Mouse (Mus musculus): ENCODE results near the gene Atp2b1. TPM values are rescaled to one million over a fixed set of nuclear protein-coding genes. Genes with fewer than 3 reads are reported as not detected.
"Not testable (repeated sequence)": the region's sequence is repeated elsewhere in the genome, so short reads cannot be mapped to it uniquely, and the experiment has no call there.

Atp2b1 gene
- polyA plus RNA-seq, 1 experiment from 2014 or later = 176 TPM

DNA sequence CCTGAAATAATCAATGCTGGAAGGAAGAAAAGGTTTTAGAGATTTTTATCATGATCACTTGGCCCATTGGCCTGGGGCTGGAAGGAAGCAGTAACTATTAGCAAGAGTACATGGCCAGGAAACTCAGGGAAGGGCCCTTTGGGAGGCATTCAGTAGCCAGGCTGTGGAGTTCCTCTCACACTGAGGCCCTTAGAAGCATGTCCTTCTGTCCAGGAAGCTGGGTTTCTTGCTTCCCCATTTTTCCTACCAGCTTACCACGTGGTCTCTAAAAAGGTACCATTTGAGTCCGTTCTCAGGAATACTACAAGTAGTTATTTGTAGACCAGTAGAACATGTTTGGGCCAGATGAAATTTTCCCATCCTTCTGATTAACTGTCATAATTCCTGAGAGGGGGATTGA is 58.2 kb downstream of the Atp2b1 start:
- H3K9ac ChIP-seq (replicated peaks) = no peak overlapping the region
- no peak overlapping the region for H3K4me3 ChIP-seq
- 89% methylated on average over 2 of the region's 2 CpGs for WGBS
- peaks cover 12% of the 10 kb centered on the region for H3K36me3 ChIP-seq
- H3K4me1 ChIP-seq = no peaks in the 10 kb centered on the region
- no peak overlapping the region for H3K4me2 ChIP-seq (replicated peaks)
- no peaks in the 10 kb centered on the region for H3K27me3 ChIP-seq
- no peak for ATAC-seq (replicated peaks)
- H3K9me3 ChIP-seq = no peaks in the 10 kb centered on the region
- H3K27ac ChIP-seq (replicated peaks) = no peak overlapping the region

DNA sequence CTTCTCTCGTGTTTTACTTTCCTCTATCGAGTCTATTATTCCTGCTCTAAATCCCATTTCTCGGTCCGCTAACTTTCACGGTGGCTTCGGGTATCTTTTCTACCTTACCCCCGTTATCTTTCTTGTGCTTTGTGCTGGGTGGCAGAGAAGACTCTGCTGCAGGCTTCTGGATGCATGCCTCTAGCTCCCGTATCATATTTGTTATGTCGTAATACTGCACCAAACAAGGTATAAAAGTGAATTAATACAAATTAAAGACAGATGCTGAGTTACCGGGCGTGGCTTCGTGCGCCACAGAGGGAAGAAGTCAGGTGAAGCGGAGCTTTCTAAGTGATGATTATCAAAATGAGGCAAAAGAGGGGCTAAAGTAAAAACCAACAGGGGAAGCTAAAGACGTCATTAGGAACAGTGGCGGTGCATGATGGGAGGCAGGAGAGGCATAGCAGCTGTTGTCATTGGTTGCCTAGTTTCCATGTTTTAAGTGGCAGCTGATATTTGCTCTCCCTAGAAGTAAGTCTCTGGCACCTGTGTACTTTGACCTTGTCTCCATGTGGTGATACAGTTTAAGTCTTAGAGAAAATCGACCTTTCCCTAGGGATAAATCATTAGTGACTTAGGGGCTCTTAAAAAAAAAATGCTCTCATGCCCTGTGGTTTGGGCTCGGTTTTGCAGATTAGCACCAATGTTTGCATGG is 58.9 kb downstream of the Atp2b1 start:
- WGBS = 78% methylated on average over 18 of the region's 18 CpGs
- H3K9ac ChIP-seq (replicated peaks) = no peak overlapping the region
- no peaks in the 10 kb centered on the region for H3K27me3 ChIP-seq
- H3K4me3 ChIP-seq = no peak overlapping the region
- H3K4me2 ChIP-seq (replicated peaks) = no peak overlapping the region
- H3K4me1 ChIP-seq = no peaks in the 10 kb centered on the region
- H3K27ac ChIP-seq (replicated peaks) = no peak overlapping the region
- H3K36me3 ChIP-seq = peaks cover 12% of the 10 kb centered on the region
- no peak for ATAC-seq (replicated peaks)
- no peaks in the 10 kb centered on the region for H3K9me3 ChIP-seq

DNA sequence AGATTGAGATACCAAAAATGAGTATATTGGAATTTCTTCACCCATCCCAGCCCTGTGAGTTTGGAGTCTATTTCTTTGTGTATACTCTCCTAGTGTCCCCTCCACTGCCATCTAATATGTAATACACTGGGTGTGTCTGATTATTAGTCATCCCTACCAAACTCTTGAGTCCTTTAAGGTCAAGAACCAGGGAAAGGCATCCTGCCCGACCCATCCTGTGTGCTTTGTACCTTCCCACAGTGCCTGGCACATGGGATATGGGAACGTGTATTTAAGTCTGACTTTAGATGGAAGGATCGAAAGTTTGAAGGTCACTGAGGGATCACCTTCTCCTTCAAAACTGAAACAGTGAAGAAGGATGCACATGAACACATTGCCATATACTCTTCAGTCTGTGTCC is 60.4 kb downstream of the Atp2b1 start:
- no peaks in the 10 kb centered on the region for H3K4me1 ChIP-seq
- WGBS = 92% methylated on average over 3 of the region's 3 CpGs
- H3K27me3 ChIP-seq = no peaks in the 10 kb centered on the region
- no peaks in the 10 kb centered on the region for H3K9me3 ChIP-seq
- no peak overlapping the region for H3K27ac ChIP-seq (replicated peaks)
- H3K4me2 ChIP-seq (replicated peaks) = no peak overlapping the region
- no peak for ATAC-seq (replicated peaks)
- no peak overlapping the region for H3K4me3 ChIP-seq
- peaks cover 3% of the 10 kb centered on the region; the same call in 1 of the 2 replicates for H3K36me3 ChIP-seq
- H3K9ac ChIP-seq (replicated peaks) = no peak overlapping the region

DNA sequence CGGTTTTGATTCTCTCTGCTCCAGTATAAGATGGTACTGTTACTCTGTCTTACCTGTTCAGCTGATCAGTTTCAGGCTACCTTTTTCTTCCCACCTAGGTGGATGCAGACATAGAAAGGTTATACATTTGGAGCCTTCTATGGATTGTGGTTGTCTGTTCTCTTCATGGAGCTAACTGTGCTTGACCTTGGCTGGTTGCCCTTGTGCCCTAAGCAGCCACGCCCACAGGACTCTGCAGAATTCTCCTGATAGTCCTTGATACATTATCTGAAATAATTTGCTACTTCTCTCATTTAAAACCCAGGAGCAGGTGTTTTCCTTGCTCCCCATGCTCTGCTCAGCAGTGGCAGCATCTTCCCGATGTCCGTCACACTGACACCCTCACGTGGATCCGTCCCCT is 61.4 kb downstream of the Atp2b1 start:
- no peak overlapping the region for H3K4me3 ChIP-seq
- H3K27ac ChIP-seq (replicated peaks) = no peak overlapping the region
- H3K9ac ChIP-seq (replicated peaks) = no peak overlapping the region
- no peaks in the 10 kb centered on the region for H3K4me1 ChIP-seq
- no peak for ATAC-seq (replicated peaks)
- H3K27me3 ChIP-seq = no peaks in the 10 kb centered on the region
- WGBS = 86% methylated on average over 6 of the region's 6 CpGs
- H3K4me2 ChIP-seq (replicated peaks) = no peak overlapping the region
- no peaks in the 10 kb centered on the region for H3K36me3 ChIP-seq
- H3K9me3 ChIP-seq = no peaks in the 10 kb centered on the region

DNA sequence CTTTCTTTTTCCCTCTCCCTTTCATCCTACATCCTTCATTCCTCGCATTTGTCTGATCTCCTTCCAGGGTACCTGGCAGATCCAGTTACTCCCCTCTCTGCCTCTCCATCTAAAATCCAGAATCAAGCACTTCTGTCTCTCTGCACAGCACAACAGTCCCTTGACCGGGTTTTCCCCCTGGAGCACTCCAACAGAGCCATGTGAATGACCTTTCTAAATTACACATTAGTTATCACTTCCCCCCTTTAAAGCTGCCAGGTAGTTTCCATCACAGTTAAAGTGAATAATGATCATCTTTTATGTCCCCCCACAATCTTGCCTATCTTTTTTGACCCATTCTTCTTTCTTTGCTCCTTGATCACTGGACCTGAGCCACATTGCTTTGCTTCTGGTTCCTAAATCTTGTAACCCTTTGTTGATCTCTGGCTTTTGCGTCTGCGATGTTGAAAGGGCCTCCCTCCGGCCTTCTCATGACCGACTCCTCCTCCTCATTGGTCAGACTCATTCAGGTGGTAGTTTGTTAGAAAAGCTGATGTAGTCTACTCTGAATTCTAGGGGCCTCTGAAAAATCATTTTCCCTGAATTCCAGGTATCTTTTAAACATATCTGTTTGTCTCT is 62.8 kb downstream of the Atp2b1 start:
- no peaks in the 10 kb centered on the region for H3K27me3 ChIP-seq
- WGBS = 53% methylated on average over 6 of the region's 6 CpGs

DNA sequence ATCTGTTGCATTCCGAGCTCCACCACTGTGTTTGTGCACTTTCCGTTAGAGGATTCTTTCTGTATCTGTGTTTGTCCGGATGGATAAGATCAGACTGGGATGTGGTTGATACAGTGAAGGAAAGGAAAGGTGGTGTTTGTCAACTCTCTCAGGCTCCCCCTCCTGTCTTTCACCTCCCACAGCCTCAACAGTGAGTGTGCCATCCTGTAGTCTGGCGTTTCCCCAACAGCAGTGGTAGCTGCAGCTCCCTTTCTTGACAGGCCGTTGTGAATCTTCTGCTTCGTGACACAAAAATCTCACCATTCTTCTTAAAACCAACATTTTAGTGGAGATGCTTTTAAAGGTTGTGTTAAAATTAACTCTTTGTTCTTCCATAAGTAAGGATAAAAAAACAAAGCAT is 64.6 kb downstream of the Atp2b1 start:
- Histone ChIP-seq H3K36me3 (no peaks in the 10 kb centered on the region), H3K27ac (replicated peaks) (no peak overlapping the region), H3K9me3 (no peaks in the 10 kb centered on the region), H3K27me3 (no peaks in the 10 kb centered on the region), H3K4me2 (replicated peaks) (no peak overlapping the region), H3K4me3 (no peak overlapping the region), H3K4me1 (no peaks in the 10 kb centered on the region), H3K9ac (replicated peaks) (no peak overlapping the region)
- 79% methylated on average over 6 of the region's 6 CpGs for WGBS
- ATAC-seq (replicated peaks) = no peak

More for the DNA sequence above, 62.8 kb downstream of the Atp2b1 start:
- Histone ChIP-seq H3K36me3 (no peaks in the 10 kb centered on the region), H3K4me1 (no peaks in the 10 kb centered on the region), H3K9ac (replicated peaks) (no peak overlapping the region), H3K4me3 (no peak overlapping the region), H3K4me2 (replicated peaks) (no peak overlapping the region), H3K27ac (replicated peaks) (no peak overlapping the region), H3K9me3 (no peaks in the 10 kb centered on the region)
- ATAC-seq (replicated peaks) = no peak

DNA sequence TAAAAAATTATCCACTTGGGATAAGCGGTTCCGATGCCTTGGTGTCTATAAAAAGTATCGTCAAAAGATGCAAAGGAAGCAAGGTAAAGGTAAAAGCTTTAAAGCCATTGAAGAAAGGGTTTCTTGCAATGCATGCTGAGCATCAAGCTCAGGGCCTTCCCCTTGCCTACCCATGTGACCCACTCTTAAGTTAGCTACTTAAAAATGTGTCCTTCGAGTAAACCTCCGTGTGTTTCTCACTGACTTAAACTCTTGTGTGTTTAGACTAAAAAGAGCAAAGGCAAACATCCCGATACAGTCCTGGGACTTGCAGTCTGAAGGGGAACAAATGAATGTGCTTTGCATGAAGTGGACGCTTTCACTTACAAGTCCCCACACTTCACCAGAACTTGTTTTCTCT is 65.1 kb downstream of the Atp2b1 start:
- no peaks in the 10 kb centered on the region for H3K4me1 ChIP-seq
- WGBS = 86% methylated on average over 7 of the region's 7 CpGs
- H3K27ac ChIP-seq (replicated peaks) = no peak overlapping the region
- H3K9me3 ChIP-seq = no peaks in the 10 kb centered on the region
- H3K27me3 ChIP-seq = no peaks in the 10 kb centered on the region
- H3K4me2 ChIP-seq (replicated peaks) = no peak overlapping the region
- no peak overlapping the region for H3K4me3 ChIP-seq
- no peak overlapping the region for H3K9ac ChIP-seq (replicated peaks)
- H3K36me3 ChIP-seq = no peaks in the 10 kb centered on the region
- ATAC-seq (replicated peaks) = no peak

DNA sequence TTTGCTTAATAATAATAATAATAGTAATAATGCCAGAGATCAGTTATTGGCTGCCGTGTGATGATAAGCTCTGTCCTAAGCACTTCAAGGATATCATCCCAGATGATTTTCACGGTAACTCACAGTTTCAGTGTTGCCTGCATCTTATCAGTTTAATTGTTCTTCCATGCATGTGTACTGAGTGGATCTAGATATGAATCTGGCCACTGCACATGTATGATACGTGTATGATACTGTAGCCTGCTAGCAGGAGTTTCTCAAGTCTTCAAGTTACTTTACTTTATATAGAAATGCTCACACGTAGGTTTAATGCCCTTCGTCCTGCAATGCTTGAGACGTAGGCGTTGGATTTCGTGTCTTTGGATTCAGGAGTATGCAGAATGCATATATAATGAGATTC is 65.7 kb downstream of the Atp2b1 start:
- H3K27ac ChIP-seq (replicated peaks) = no peak overlapping the region
- WGBS = 83% methylated on average over 8 of the region's 8 CpGs

DNA sequence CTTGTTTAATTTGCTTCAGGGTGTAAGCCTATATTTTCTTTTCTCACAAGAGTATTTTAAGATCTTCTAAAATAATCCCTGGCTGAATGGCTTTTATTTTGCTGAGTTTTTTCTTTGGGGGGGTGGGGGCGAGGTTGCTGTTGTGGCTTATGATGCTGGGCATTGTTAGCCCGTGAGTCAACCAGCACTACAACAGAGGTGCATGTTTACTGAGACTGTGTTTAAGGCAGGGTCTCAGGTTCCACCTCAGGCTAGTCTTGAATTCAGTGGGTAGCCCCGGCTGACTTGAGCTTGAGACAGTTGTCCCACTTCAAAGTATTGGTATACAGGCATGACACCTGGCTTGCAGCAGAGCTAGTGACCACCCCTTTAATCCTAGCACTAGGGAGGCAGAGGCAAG is 77.8 kb downstream of the Atp2b1 start:
- Histone ChIP-seq H3K27ac (replicated peaks) (no peak overlapping the region), H3K9ac (replicated peaks) (no peak overlapping the region), H3K4me3 (no peak overlapping the region), H3K4me2 (replicated peaks) (no peak overlapping the region), H3K27me3 (no peaks in the 10 kb centered on the region), H3K36me3 (peaks cover 14% of the 10 kb centered on the region), H3K9me3 (no peaks in the 10 kb centered on the region), H3K4me1 (no peaks in the 10 kb centered on the region)
- no peak for ATAC-seq (replicated peaks)
- WGBS = 91% methylated on average over 3 of the region's 3 CpGs

More for the DNA sequence above, 65.7 kb downstream of the Atp2b1 start:
- H3K36me3 ChIP-seq = no peaks in the 10 kb centered on the region
- no peak overlapping the region for H3K4me2 ChIP-seq (replicated peaks)
- H3K9ac ChIP-seq (replicated peaks) = no peak overlapping the region
- no peaks in the 10 kb centered on the region for H3K4me1 ChIP-seq
- no peaks in the 10 kb centered on the region for H3K27me3 ChIP-seq
- no peak overlapping the region for H3K4me3 ChIP-seq
- H3K9me3 ChIP-seq = no peaks in the 10 kb centered on the region
- no peak for ATAC-seq (replicated peaks)

DNA sequence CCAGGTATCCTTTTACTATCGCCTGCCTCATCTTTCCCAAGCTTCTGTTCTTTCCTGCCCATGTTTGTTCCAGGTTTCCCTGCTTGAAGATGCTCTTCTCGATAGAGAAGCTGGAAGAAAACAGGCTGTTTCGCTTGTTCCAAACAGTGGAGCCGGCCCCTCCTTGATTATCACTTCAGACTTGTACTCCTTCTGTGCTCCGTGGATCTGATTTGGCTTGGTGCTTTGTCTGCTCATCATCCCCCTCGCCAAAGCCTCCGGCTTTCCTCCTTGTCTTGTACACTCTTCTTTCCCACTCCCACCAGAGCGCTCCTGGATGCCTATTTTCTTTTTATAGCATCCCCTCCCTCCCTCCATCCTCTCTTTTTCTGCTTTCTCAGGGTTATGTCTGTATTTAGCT is 79.0 kb downstream of the Atp2b1 start:
- no peak overlapping the region for H3K4me2 ChIP-seq (replicated peaks)
- H3K27ac ChIP-seq (replicated peaks) = no peak overlapping the region
- no peaks in the 10 kb centered on the region for H3K4me1 ChIP-seq
- no peaks in the 10 kb centered on the region for H3K27me3 ChIP-seq
- ATAC-seq (replicated peaks) = no peak
- H3K4me3 ChIP-seq = no peak overlapping the region
- no peaks in the 10 kb centered on the region for H3K9me3 ChIP-seq
- 91% methylated on average over 8 of the region's 8 CpGs for WGBS
- no peak overlapping the region for H3K9ac ChIP-seq (replicated peaks)
- peaks cover 19% of the 10 kb centered on the region for H3K36me3 ChIP-seq

DNA sequence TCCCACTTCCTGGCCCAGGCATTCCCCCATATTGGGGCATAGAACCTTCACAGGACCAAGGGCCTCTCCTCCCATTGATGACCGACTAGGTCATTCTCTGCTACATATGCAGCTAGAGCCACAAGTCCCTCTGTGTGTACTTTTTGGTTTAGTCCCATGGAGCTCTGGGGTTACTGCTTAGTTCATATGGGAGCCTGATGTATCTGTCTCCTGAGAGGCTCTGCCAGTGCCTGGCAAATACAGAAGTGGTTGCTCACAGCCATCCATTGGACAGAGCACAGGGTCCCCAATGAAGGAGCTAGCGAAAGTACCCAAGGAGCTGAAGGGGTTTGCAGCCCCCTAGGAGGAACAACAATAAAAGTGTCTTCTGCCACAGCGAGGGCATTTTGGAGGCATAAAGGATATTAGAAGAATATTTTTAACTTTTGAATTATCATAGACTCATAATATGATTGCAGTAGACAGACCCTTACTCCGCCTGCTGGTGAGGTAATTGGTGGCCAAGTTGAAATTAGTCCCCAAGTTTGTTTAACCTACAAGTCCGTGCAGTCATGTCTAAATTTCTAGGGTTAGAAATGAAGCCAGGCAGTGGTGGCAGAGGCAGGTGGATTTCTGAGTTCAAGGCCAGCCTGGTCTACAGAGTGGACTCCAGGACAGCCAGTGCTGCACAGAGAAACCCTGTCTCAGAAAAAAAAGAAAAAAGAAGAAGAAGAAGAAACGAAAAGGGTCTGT is 81.0 kb downstream of the Atp2b1 start:
- H3K9ac ChIP-seq (replicated peaks); H3K27ac ChIP-seq (replicated peaks); ATAC-seq (replicated peaks); H3K9me3 ChIP-seq; H3K27me3 ChIP-seq; H3K4me2 ChIP-seq (replicated peaks); H3K4me3 ChIP-seq; H3K4me1 ChIP-seq: not testable (repeated sequence)
- 90% methylated on average over 6 of the region's 6 CpGs for whole genome bisulfite sequencing
- peaks cover 22% of the 10 kb centered on the region for H3K36me3 ChIP-seq

DNA sequence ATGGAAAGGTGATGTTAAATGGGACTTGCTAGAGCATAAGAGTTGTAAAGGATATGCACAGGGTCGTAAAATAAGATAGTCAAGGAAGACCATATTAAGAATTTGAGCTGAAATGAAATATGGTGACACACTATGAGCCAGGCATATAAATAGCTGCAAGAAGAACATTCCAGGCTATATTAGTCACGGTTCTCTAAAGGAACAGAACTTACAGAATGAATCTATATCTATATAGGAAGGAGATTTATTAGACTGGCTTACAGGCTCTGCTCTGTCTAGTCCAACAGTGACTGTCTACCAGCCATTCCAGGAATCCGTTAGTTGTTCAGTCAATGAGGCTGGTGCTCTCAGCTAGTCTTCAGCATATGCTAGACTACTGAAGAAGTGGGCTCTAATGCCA is 90.7 kb downstream of the Atp2b1 start:
- Histone ChIP-seq H3K4me2 (replicated peaks) (no peak overlapping the region), H3K36me3 (peaks cover 28% of the 10 kb centered on the region), H3K4me1 (no peaks in the 10 kb centered on the region), H3K9ac (replicated peaks) (no peak overlapping the region), H3K4me3 (no peak overlapping the region), H3K9me3 (no peaks in the 10 kb centered on the region), H3K27ac (replicated peaks) (no peak overlapping the region), H3K27me3 (no peaks in the 10 kb centered on the region)
- WGBS = 96% methylated on average over 3 of the region's 3 CpGs
- ATAC-seq (replicated peaks) = no peak
